Mouse (Mus musculus) erythroblast, embryonic 14.5 days (primary cell): ENCODE measurements around the gene Mgat3. TPM values are rescaled to one million over a fixed set of nuclear protein-coding genes. Genes with fewer than 3 reads are reported as not detected.

Source experiments
- H3K27me3 ChIP-seq: 2 replicates; pipeline ENCODE4 v1.6.1; 2012; ENCODE audit warnings: inconsistent platforms; ENCODE audit not compliant: control insufficient read depth
- H3K36me3 ChIP-seq: 2 replicates; pipeline ENCODE4 v1.6.1; 2012; ENCODE audit warnings: mild to moderate bottlenecking, inconsistent platforms; ENCODE audit not compliant: control insufficient read depth
- H3K4me1 ChIP-seq: 2 replicates; pipeline ENCODE4 v1.6.1; 2012; ENCODE audit warnings: inconsistent platforms; ENCODE audit not compliant: control insufficient read depth
- H3K4me3 ChIP-seq: replicated peaks from 2 replicates; pipeline ENCODE3; 2012; ENCODE audit warnings: moderate library complexity, mild to moderate bottlenecking, inconsistent platforms
- H3K9me3 ChIP-seq: 2 replicates; pipeline ENCODE4 v1.6.1; 2012; ENCODE audit warnings: low read length, inconsistent platforms, mixed read lengths; ENCODE audit not compliant: control insufficient read depth
- GATA1 ChIP-seq: IDR thresholded peaks from 2 replicates; pipeline ENCODE4 v1.6.1; 2012; ENCODE audit warnings: low read length, inconsistent platforms, mixed read lengths
- TAL1 ChIP-seq: IDR thresholded peaks from 3 replicates; pipeline ENCODE4 v1.6.1; 2012; ENCODE audit warnings: low read length, inconsistent platforms, mixed read lengths
- polyA plus RNA-seq: library from polyadenylated mRNA; stranded (reverse); fragments of >175 nt; gene quantifications from 2 replicates; pipeline ENCODE4 v1.2.3, GENCODE M21; 2012

Mgat3 gene
- polyA plus RNA-seq, 1 experiment, result not detected

GRCm38 (mm10) chr15:80182072-80182700, 8.7 kb downstream of the Mgat3 start:
- Histone ChIP-seq H3K9me3 (peaks cover 4% of the 10 kb centered on the region; the same call in 1 of the 2 replicates), H3K27me3 (peaks cover 29% of the 10 kb centered on the region), H3K4me3 (no peak overlapping the region), H3K36me3 (no peaks in the 10 kb centered on the region; the same call in 1 of the 2 replicates), H3K4me1 (peaks cover 38% of the 10 kb centered on the region)
- TF ChIP-seq TAL1, result peak; percentile 46
- TF ChIP-seq GATA1, result peak; percentile 39; the same call in 1 of the 2 replicates

- Histone ChIP-seq H3K9me3 (no peaks in the 10 kb centered on the region), H3K36me3 (no peaks in the 10 kb centered on the region), H3K4me3 (no peak overlapping the region), H3K4me1 (no peaks in the 10 kb centered on the region; the same call in 1 of the 2 replicates), H3K27me3 (peaks cover 15% of the 10 kb centered on the region)
- TF ChIP-seq TAL1 (no peak), GATA1 (no peak)
Measured at GRCm38 (mm10) chr15:80188927-80189326, 15.4 kb downstream of the Mgat3 start.

DNA sequence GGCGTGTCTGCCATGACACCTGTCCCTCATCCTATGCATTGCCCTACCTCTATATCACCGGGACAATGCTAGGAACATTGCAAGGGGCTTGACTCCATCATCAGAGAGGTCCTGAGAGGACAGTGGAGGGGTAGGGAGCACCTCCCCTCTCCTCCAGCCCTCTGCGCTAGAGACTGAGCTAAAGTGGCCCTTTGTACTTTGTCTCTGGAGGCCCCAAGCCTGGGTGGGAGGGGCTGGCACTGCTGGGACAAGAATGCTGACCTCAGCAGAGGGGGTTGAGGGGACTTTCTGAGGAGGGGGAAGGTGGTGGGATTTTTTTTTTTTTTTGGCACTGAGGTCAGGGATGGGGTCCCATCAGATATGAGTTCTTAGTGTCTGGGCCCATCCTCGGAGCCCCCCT, 16.6 kb downstream of the Mgat3 start:
- Histone ChIP-seq H3K9me3 (no peaks in the 10 kb centered on the region), H3K4me3 (no peak overlapping the region), H3K4me1 (no peaks in the 10 kb centered on the region; the same call in 1 of the 2 replicates), H3K36me3 (no peaks in the 10 kb centered on the region), H3K27me3 (peaks cover 18% of the 10 kb centered on the region)
- TF ChIP-seq GATA1 (no peak), TAL1 (no peak)

DNA sequence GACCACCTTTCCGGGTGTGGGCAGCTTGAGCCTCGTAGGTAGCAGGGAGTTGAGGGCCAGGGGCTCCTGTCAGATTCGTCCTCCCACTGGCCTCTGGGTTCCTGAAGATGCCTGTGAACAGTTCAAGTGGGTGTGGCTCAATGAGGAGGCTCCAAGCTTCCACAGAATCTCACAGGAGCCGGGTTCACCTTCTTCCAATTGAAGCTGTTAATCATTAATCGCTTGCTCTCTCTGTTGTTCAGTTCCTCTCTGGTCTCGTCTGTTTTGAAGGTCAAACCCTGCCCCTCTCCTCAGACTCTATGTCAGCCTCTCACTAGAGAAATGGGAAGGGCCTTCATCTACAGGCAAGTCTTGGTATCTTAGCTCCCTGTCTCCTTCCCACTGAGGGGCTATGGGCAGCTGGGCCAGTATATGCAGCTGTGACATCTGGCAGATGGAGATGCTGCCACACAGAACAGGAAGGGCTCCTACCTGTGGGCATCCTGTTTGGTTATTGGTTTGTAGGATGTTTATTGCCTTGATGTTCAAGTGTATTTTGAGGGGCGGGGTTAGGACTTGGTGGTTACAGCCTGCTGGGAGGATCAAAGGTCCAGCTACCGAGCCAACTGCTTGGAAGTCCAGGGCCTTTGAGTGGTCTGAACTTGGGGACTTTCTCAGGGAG, 18.2 kb downstream of the Mgat3 start:
- H3K4me3 ChIP-seq, result no peak overlapping the region
- no peaks in the 10 kb centered on the region for H3K36me3 ChIP-seq
- no peak for TF ChIP-seq TAL1
- no peak for TF ChIP-seq GATA1

DNA sequence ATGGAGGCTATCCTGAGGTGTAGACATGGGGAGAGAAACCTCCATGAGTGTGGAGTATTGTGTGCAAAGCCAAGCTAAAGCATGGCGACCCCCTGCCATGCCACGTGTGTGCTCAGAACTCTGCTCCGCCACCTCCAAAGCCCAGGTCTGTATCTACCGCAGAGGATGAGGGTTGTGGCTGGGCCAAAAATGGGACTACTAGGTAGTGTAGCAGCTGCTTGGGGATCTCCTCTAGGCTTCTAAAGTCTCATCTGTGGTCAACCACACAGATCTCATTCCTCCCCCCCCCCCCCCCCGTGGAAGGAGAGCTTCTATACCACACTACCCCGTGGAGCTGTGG, 18.7 kb downstream of the Mgat3 start:
- H3K4me1 ChIP-seq, result no peaks in the 10 kb centered on the region; the same call in 1 of the 2 replicates
- H3K36me3 ChIP-seq, result no peaks in the 10 kb centered on the region
- H3K27me3 ChIP-seq, result peaks cover 11% of the 10 kb centered on the region
- H3K9me3 ChIP-seq, result no peaks in the 10 kb centered on the region
- no peak overlapping the region for H3K4me3 ChIP-seq
- TF ChIP-seq GATA1, result no peak
- no peak for TF ChIP-seq TAL1

More for the DNA sequence above, 18.2 kb downstream of the Mgat3 start:
- Histone ChIP-seq H3K4me1 (no peaks in the 10 kb centered on the region; the same call in 1 of the 2 replicates), H3K9me3 (no peaks in the 10 kb centered on the region), H3K27me3 (peaks cover 12% of the 10 kb centered on the region)

- peaks cover 9% of the 10 kb centered on the region for H3K27me3 ChIP-seq
Measured at GRCm38 (mm10) chr15:80192847-80193246, 19.3 kb downstream of the Mgat3 start.

DNA sequence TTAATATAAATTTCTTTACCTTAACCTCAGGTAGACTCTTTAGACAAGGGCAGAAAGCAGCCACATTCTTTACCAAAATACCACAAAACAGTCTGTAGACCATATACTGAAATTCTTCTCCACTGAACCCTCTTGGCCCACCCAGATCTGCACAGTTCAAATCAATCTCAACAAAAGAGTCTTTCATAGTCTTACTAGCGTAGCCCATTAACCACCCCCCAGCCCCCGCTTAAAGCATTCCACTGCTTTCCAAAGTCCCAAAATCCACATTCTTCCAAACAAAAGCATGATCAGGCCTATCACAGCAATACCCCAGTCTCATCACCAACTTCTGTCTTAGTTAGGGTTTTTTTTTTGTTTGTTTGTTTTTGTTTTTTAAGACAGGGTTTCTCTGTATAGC, 26.0 kb downstream of the Mgat3 start:
- Histone ChIP-seq H3K4me1 (no peaks in the 10 kb centered on the region), H3K36me3 (no peaks in the 10 kb centered on the region), H3K9me3 (no peaks in the 10 kb centered on the region), H3K4me3 (no peak overlapping the region), H3K27me3 (no peaks in the 10 kb centered on the region; the same call in 1 of the 2 replicates)
- TF ChIP-seq TAL1 (no peak), GATA1 (no peak)

More at GRCm38 (mm10) chr15:80192847-80193246, 19.3 kb downstream of the Mgat3 start:
- Histone ChIP-seq H3K4me3 (no peak overlapping the region), H3K4me1 (no peaks in the 10 kb centered on the region; the same call in 1 of the 2 replicates), H3K36me3 (no peaks in the 10 kb centered on the region), H3K9me3 (no peaks in the 10 kb centered on the region)
- TF ChIP-seq GATA1 (no peak), TAL1 (no peak)

- Histone ChIP-seq H3K27me3 (no peaks in the 10 kb centered on the region; the same call in 1 of the 2 replicates), H3K9me3 (no peaks in the 10 kb centered on the region), H3K36me3 (no peaks in the 10 kb centered on the region), H3K4me1 (no peaks in the 10 kb centered on the region), H3K4me3 (no peak overlapping the region)
- TF ChIP-seq GATA1 (no peak), TAL1 (no peak)
Measured at GRCm38 (mm10) chr15:80202111-80202775, 28.7 kb downstream of the Mgat3 start.

- TF ChIP-seq GATA1 (no peak), TAL1 (no peak)
- Histone ChIP-seq H3K4me3 (no peak overlapping the region), H3K27me3 (no peaks in the 10 kb centered on the region; the same call in 1 of the 2 replicates), H3K36me3 (no peaks in the 10 kb centered on the region), H3K4me1 (no peaks in the 10 kb centered on the region), H3K9me3 (no peaks in the 10 kb centered on the region)
Measured at GRCm38 (mm10) chr15:80203406-80203805, 29.9 kb downstream of the Mgat3 start.
